ENCODE assay signal across 8 mouse cellular contexts in genomic region chr1:155233378-155233777, GRCm38 (mm10). TPM values are rescaled to one million over a fixed set of nuclear protein-coding genes. Genes with fewer than 3 reads are reported as not detected.
DNase-seq lines count a peak whose midpoint lies in the region; ATAC-seq lines count a peak whose summit lies in the region.
"Had no signal": no experiment of that assay in that cellular context is flagged by ENCODE, and none has a peak within 500 bp of the region (broad histone marks: within the 10 kb centered on the region; RNA-seq: fewer than 3 reads in every experiment).

No protein-coding gene starts in this region.

- no peak overlapping the region for H3K4me3 ChIP-seq in kidney, embryonic 15.5 days (replicated peaks)
- no peak overlapping the region for H3K4me3 ChIP-seq in embryonic facial prominence, embryonic 14.5 days (ENCODE audit: low read depth, low read length)
- H3K4me3 ChIP-seq in forebrain, embryonic 16.5 days (replicated peaks; ENCODE audit: low read length), result no peak overlapping the region
- H3K4me3 ChIP-seq in midbrain, embryonic 14.5 days (replicated peaks; ENCODE audit: low read depth, low read length), result no peak overlapping the region
- H3K4me3 ChIP-seq: erythroblast, embryonic 14.5 days had no signal

- peaks cover 86% of the 10 kb centered on the region for H3K4me1 ChIP-seq in kidney, embryonic 15.5 days
- peaks cover 72% of the 10 kb centered on the region for H3K4me1 ChIP-seq in embryonic facial prominence, embryonic 14.5 days (ENCODE audit: control insufficient read depth, insufficient read depth, low read length)
- H3K4me1 ChIP-seq in forebrain, embryonic 16.5 days (replicated peaks; ENCODE audit: control insufficient read depth, insufficient read depth, low read length), result peaks cover 62% of the 10 kb centered on the region
- peaks cover 73% of the 10 kb centered on the region for H3K4me1 ChIP-seq in midbrain, embryonic 14.5 days (ENCODE audit: control insufficient read depth, insufficient read depth, low read length)

- H3K27ac ChIP-seq in kidney, embryonic 15.5 days, result peak overlapping the region; percentile 83
- H3K27ac ChIP-seq in embryonic facial prominence, embryonic 14.5 days (replicated peaks; ENCODE audit: low read depth, low read length), result peak overlapping the region; percentile 87
- H3K27ac ChIP-seq in forebrain, embryonic 16.5 days (ENCODE audit: low read length), result peak overlapping the region; percentile 94
- H3K27ac ChIP-seq in midbrain, embryonic 14.5 days (replicated peaks; ENCODE audit: low read depth, low read length), result peak overlapping the region; percentile 94

- no peak for ATAC-seq in kidney, embryonic 15.5 days (replicated peaks; ENCODE audit: low FRiP score)
- no peak for ATAC-seq in embryonic facial prominence, embryonic 14.5 days (ENCODE audit: low read depth)
- 0 out of 2 replicates have a peak, but pooled peaks have one; percentile 9 for ATAC-seq in forebrain, embryonic 16.5 days
- no peak for ATAC-seq in midbrain, embryonic 14.5 days (ENCODE audit: low FRiP score, low TSS enrichment)

- H3K9ac ChIP-seq in kidney, embryonic 15.5 days, result no peak overlapping the region
- H3K9ac ChIP-seq in embryonic facial prominence, embryonic 14.5 days (ENCODE audit: low read depth, low read length), result 0 out of 2 replicates have a peak overlapping the region, but pooled peaks have one; percentile 25
- H3K9ac ChIP-seq in forebrain, embryonic 16.5 days (replicated peaks; ENCODE audit: low read depth, low read length), result peak overlapping the region; percentile 41; the same call in 1 of the 2 replicates
- H3K9ac ChIP-seq in midbrain, embryonic 14.5 days (replicated peaks; ENCODE audit: low read length), result peak overlapping the region; percentile 20; the same call in 1 of the 2 replicates

- no peak overlapping the region for H3K4me2 ChIP-seq in kidney, embryonic 15.5 days
- H3K4me2 ChIP-seq in embryonic facial prominence, embryonic 14.5 days (ENCODE audit: low read depth, low read length), result peak overlapping the region; percentile 38; the same call in 1 of the 2 replicates
- no peak overlapping the region for H3K4me2 ChIP-seq in forebrain, embryonic 16.5 days (ENCODE audit: low read length)
- H3K4me2 ChIP-seq in midbrain, embryonic 14.5 days (ENCODE audit: low read length), result 0 out of 2 replicates have a peak overlapping the region, but pooled peaks have one; percentile 12

- no peak for DNase-seq in kidney, adult 9 months
- DNase-seq in embryonic facial prominence, embryonic 14.5 days (ENCODE audit: low spot score), result peak; percentile 0
- no peak for DNase-seq in midbrain, embryonic 14.5 days
- no peak for DNase-seq in MN1 (ENCODE audit: low spot score)
- DNase-seq in right cerebral cortex, postnatal 4 days, result no peak

- no peaks in the 10 kb centered on the region for H3K27me3 ChIP-seq in kidney, embryonic 15.5 days
- no peaks in the 10 kb centered on the region for H3K27me3 ChIP-seq in embryonic facial prominence, embryonic 14.5 days (replicated peaks; ENCODE audit: control insufficient read depth, insufficient read depth, low read length)
- no peaks in the 10 kb centered on the region for H3K27me3 ChIP-seq in forebrain, embryonic 16.5 days (replicated peaks; ENCODE audit: control insufficient read depth, insufficient read depth, low read length)
- no peaks in the 10 kb centered on the region for H3K27me3 ChIP-seq in midbrain, embryonic 14.5 days (ENCODE audit: control insufficient read depth, insufficient read depth, low read length)

- peaks cover 4% of the 10 kb centered on the region; the same call in 1 of the 2 replicates for H3K36me3 ChIP-seq in kidney, embryonic 15.5 days
- no peaks in the 10 kb centered on the region for H3K36me3 ChIP-seq in embryonic facial prominence, embryonic 14.5 days (ENCODE audit: control insufficient read depth, insufficient read depth, low read length)
- H3K36me3 ChIP-seq in forebrain, embryonic 16.5 days (ENCODE audit: control insufficient read depth, insufficient read depth), result no peaks in the 10 kb centered on the region
- no peaks in the 10 kb centered on the region for H3K36me3 ChIP-seq in midbrain, embryonic 14.5 days (ENCODE audit: control insufficient read depth, insufficient read depth, low read length)

- H3K9me3 ChIP-seq in kidney, embryonic 15.5 days (replicated peaks), result no peaks in the 10 kb centered on the region
- no peaks in the 10 kb centered on the region for H3K9me3 ChIP-seq in embryonic facial prominence, embryonic 14.5 days (ENCODE audit: control insufficient read depth, low read length)
- no peaks in the 10 kb centered on the region for H3K9me3 ChIP-seq in forebrain, embryonic 16.5 days (ENCODE audit: control insufficient read depth, low read length)
- H3K9me3 ChIP-seq in midbrain, embryonic 14.5 days (ENCODE audit: control insufficient read depth, low read length), result no peaks in the 10 kb centered on the region

- WGBS in kidney, embryonic 15.5 days, result 66% methylated on average over 9 of the region's 9 CpGs
- WGBS in embryonic facial prominence, embryonic 14.5 days, result 73% methylated on average over 9 of the region's 9 CpGs
- 77% methylated on average over 9 of the region's 9 CpGs for WGBS in forebrain, embryonic 16.5 days
- WGBS in midbrain, embryonic 14.5 days, result 82% methylated on average over 9 of the region's 9 CpGs

RNA-seq across cellular contexts. Expression of gene BC034090, which starts 10.9 kb away (rescaled TPM):
- 7.0 and 7.2 TPM in 2 replicates for polyA plus RNA-seq in kidney, embryonic 15.5 days (2015; fragmentation: Nextera tagmentation; extraction: Ambion mirVana)
- 4.6 and 4.8 TPM in 2 replicates for polyA plus RNA-seq in embryonic facial prominence, embryonic 14.5 days (2014; fragmentation: Nextera tagmentation; extraction: Ambion mirVana)
- 2.8 and 3.3 TPM in 2 replicates for polyA plus RNA-seq in forebrain, embryonic 16.5 days (2015; fragmentation: Nextera tagmentation; extraction: Ambion mirVana)
- 3.4 and 3.5 TPM in 2 replicates for polyA plus RNA-seq in midbrain, embryonic 14.5 days (2014; fragmentation: Nextera tagmentation; extraction: Ambion mirVana)
- polyA plus RNA-seq: erythroblast, embryonic 14.5 days had no signal

Comparison
In these comparisons a context has a peak if more than half of its experiments do, and no peak if none do; other contexts are left out.
1. H3K4me2 ChIP-seq: peak in embryonic facial prominence, embryonic 14.5 days (single experiment) and midbrain, embryonic 14.5 days (single experiment); none in kidney, embryonic 15.5 days (single experiment) and forebrain, embryonic 16.5 days (single experiment).
2. Peak in every context shown above with its lines, with median percentiles within 50 percentile points of each other: H3K27ac ChIP-seq.